Mouse (Mus musculus) gastrocnemius, postnatal 14 days (tissue): ENCODE measurements around the gene Rfx2. TPM values are rescaled to one million over a fixed set of nuclear protein-coding genes. Genes with fewer than 3 reads are reported as not detected.

Experiments used
- DNase-seq: peaks from one replicate; pipeline ENCODE4 v3.0.0; 2021; ENCODE audit warnings: mixed read lengths
- intact Hi-C: fragments of 180-260 bp; cut with DNase I; formaldehyde crosslinking; loops from one replicate; pipeline ENCODE4 v1.15.1; 2025; ENCODE audit warnings: low total_unique reads
- total RNA-seq, 2 experiments: library from RNA; stranded (reverse); gene quantifications; 2 replicates each; pipeline ENCODE4 v1.2.3; 2021

Rfx2 gene
- total RNA-seq, 2 experiments from 2014 or later: 3.3 to 4.7 TPM

- DNase-seq: no peak
- intact Hi-C loops: no loop called here
Measured at GRCm38 (mm10) chr17:56761077-56761476, 69.7 kb downstream of the Rfx2 start.

- intact Hi-C loops: loop anchor here (5.0 kb wide), 1 partner anchor 37 kb away; no protein-coding TSS in a partner anchor
- no peak for DNase-seq
Measured at GRCm38 (mm10) chr17:56759261-56759660, 71.6 kb downstream of the Rfx2 start.

- no peak for DNase-seq
- intact Hi-C loops: loop anchor here (5.0 kb wide), 1 partner anchor 36 kb away; no protein-coding TSS in a partner anchor
Measured at GRCm38 (mm10) chr17:56758132-56758531, 72.7 kb downstream of the Rfx2 start.

GRCm38 (mm10) chr17:56757416-56758123, 73.2 kb downstream of the Rfx2 start, which contains the start of gene Nrtn:
Nrtn (minus strand) TSS chr17:56757530.
- DNase-seq: peak; percentile 82
- intact Hi-C loops: loop anchor here (5.0 kb wide), 1 partner anchor 35 kb away; no protein-coding TSS in a partner anchor

- intact Hi-C loops: loop anchor here (5.0 kb wide), 1 partner anchor 35 kb away; no protein-coding TSS in a partner anchor
- DNase-seq: no peak
Measured at GRCm38 (mm10) chr17:56756703-56757399, 74.0 kb downstream of the Rfx2 start.

- no peak for DNase-seq
- intact Hi-C loops: loop anchor here (5.0 kb wide), 1 partner anchor 32 kb away; no protein-coding TSS in a partner anchor
Measured at GRCm38 (mm10) chr17:56754271-56755185, 76.3 kb downstream of the Rfx2 start.

GRCm38 (mm10) chr17:56753452-56753851, 77.4 kb downstream of the Rfx2 start:
- no peak for DNase-seq

GRCm38 (mm10) chr17:56751404-56752072, 79.3 kb downstream of the Rfx2 start:
- intact Hi-C loops: no loop called here
- no peak for DNase-seq

More at GRCm38 (mm10) chr17:56753452-56753851, 77.4 kb downstream of the Rfx2 start:
- intact Hi-C loops: no loop called here

- DNase-seq: no peak
- intact Hi-C loops: no loop called here
Measured at GRCm38 (mm10) chr17:56744173-56744572, 86.6 kb downstream of the Rfx2 start.

GRCm38 (mm10) chr17:56740788-56741160, 90.0 kb downstream of the Rfx2 start:
- intact Hi-C loops: no loop called here
- DNase-seq: no peak

- intact Hi-C loops: no loop called here
- DNase-seq: no peak
Measured at GRCm38 (mm10) chr17:56740118-56740787, 90.6 kb downstream of the Rfx2 start.

- intact Hi-C loops: no loop called here
- DNase-seq: no peak
Measured at GRCm38 (mm10) chr17:56738221-56738620, 92.6 kb downstream of the Rfx2 start.

GRCm38 (mm10) chr17:56736534-56736933, 94.3 kb downstream of the Rfx2 start:
- no peak for DNase-seq
- intact Hi-C loops: no loop called here

GRCm38 (mm10) chr17:56729656-56730055, 101.2 kb downstream of the Rfx2 start:
- no peak for DNase-seq
- intact Hi-C loops: no loop called here

GRCm38 (mm10) chr17:56729151-56729550, 101.7 kb downstream of the Rfx2 start:
- intact Hi-C loops: no loop called here
- DNase-seq: no peak

- intact Hi-C loops: no loop called here
- DNase-seq: peak; percentile 37
Measured at GRCm38 (mm10) chr17:56728117-56728516, 102.7 kb downstream of the Rfx2 start.

GRCm38 (mm10) chr17:56727659-56728058, 103.2 kb downstream of the Rfx2 start:
- DNase-seq: no peak
- intact Hi-C loops: no loop called here

GRCm38 (mm10) chr17:56727029-56727649, 103.7 kb downstream of the Rfx2 start:
- no peak for DNase-seq

More at GRCm38 (mm10) chr17:56727029-56727649, 103.7 kb downstream of the Rfx2 start:
- intact Hi-C loops: no loop called here
